Mouse (Mus musculus) spleen, adult 2 months (tissue): ENCODE data around the gene Kctd18.

Source experiments
- CTCF ChIP-seq: fragments of 200-500 bp; IDR thresholded peaks from 2 replicates; pipeline ENCODE4 v1.5.1; 2011; ENCODE audit warnings: mild to moderate bottlenecking, inconsistent platforms; ENCODE audit not compliant: insufficient read depth, insufficient read length, insufficient replicate concordance; ENCODE audit errors: extremely low read depth
- POLR2A ChIP-seq: fragments of 200-500 bp; IDR thresholded peaks from 2 replicates; pipeline ENCODE4 v1.6.1; 2011; ENCODE audit warnings: low read depth, low read length, inconsistent platforms

DNA sequence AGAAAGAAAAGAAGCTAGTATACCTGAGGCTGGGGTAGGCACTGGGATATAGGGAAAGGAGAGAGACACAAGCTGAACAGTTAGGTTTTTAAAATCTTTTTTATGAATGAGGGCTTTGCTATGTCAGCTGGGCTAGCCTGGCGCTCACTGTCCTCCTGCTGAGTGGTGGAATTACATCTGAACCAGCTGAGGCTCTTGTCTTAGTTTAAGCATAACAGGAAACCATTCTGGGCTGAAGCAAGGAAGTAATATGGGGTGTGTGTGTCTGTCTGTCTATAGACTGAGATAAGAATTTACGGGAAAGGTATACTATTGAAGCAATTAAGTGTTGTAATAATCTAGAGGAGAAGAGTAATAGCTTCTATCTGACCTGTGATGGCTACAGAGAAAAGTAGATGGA, 47.2 kb downstream of the Kctd18 start:
- TF ChIP-seq CTCF (no peak), POLR2A (no peak)
